Mouse (Mus musculus) liver, embryonic 15.5 days (tissue): Measurements from ENCODE around the gene Bud23. TPM values are rescaled to one million over a fixed set of nuclear protein-coding genes. Genes with fewer than 3 reads are reported as not detected.

Source experiments
- ATAC-seq: fragments of 200-750 bp; cut with Nextera tagmentation; 2 replicates; pipeline ENCODE4 v1.8.0; 2017; ENCODE audit warnings: moderate number of reproducible peaks, mild to moderate bottlenecking, moderate library complexity; ENCODE audit not compliant: insufficient read depth
- H3K27ac ChIP-seq: fragments of 300-500 bp; sonication (generic); replicated peaks from 2 replicates; pipeline ENCODE4 v1.5.1; 2015; ENCODE audit warnings: mild to moderate bottlenecking, inconsistent platforms
- H3K27me3 ChIP-seq: fragments of 300-500 bp; sonication (generic); 2 replicates; pipeline ENCODE4 v1.6.1; 2015; ENCODE audit warnings: mild to moderate bottlenecking, inconsistent platforms
- H3K36me3 ChIP-seq: fragments of 300-500 bp; sonication (generic); replicated peaks from 2 replicates; pipeline ENCODE4 v1.6.1; 2015; ENCODE audit warnings: moderate library complexity, mild to moderate bottlenecking, inconsistent platforms
- H3K4me1 ChIP-seq: fragments of 300-500 bp; sonication (generic); replicated peaks from 2 replicates; pipeline ENCODE4 v1.6.1; 2015; ENCODE audit warnings: inconsistent platforms
- H3K4me2 ChIP-seq: fragments of 300-500 bp; sonication (generic); 2 replicates; pipeline ENCODE4 v1.6.1; 2015; ENCODE audit warnings: moderate library complexity, mild to moderate bottlenecking, inconsistent platforms
- H3K4me3 ChIP-seq: fragments of 300-500 bp; sonication (generic); replicated peaks from 2 replicates; pipeline ENCODE4 v1.5.1; 2015; ENCODE audit warnings: mild to moderate bottlenecking, inconsistent platforms
- H3K9ac ChIP-seq: fragments of 300-500 bp; sonication (generic); 2 replicates; pipeline ENCODE4 v1.6.1; 2015; ENCODE audit warnings: moderate library complexity, mild to moderate bottlenecking, inconsistent platforms
- H3K9me3 ChIP-seq: fragments of 300-500 bp; sonication (generic); replicated peaks from 2 replicates; pipeline ENCODE4 v1.6.1; 2016; ENCODE audit warnings: inconsistent platforms
- WGBS: fragments of 180-500 bp; shearing (Covaris S2); methylation state at CpG from one replicate; pipeline ENCODE4 v1.1.7; 2015; ENCODE audit warnings: mixed read lengths; ENCODE audit not compliant: insufficient replicate concordance; 5-methylcytosine and 5-hydroxymethylcytosine counted together
- polyA plus RNA-seq: library from polyadenylated mRNA; unstranded; fragments of >200 nt; fragmentation: Nextera tagmentation; extraction: Ambion mirVana; gene quantifications from 2 replicates; pipeline ENCODE4 v1.2.1, GENCODE M21; 2015

Gene Bud23
- polyA plus RNA-seq, 1 experiment from 2014 or later = 56.4 TPM

- H3K4me2 ChIP-seq = no peak overlapping the region
- peaks cover 36% of the 10 kb centered on the region for H3K4me1 ChIP-seq
- H3K9me3 ChIP-seq = 0 out of 2 replicates have a peak, but pooled peaks cover 3% of the 10 kb centered on the region
- no peaks in the 10 kb centered on the region for H3K27me3 ChIP-seq
- WGBS = 35% methylated on average over 9 of the region's 9 CpGs
- no peaks in the 10 kb centered on the region for H3K36me3 ChIP-seq
- H3K4me3 ChIP-seq = no peak overlapping the region
- no peak for ATAC-seq
- no peak overlapping the region for H3K9ac ChIP-seq
- H3K27ac ChIP-seq = no peak overlapping the region
Observed at GRCm38 (mm10) chr5:135039541-135039940, 25.2 kb downstream of the Bud23 start.

GRCm38 (mm10) chr5:135037946-135038345, 26.8 kb downstream of the Bud23 start:
- 73% methylated on average over 3 of the region's 3 CpGs for WGBS
- no peak overlapping the region for H3K27ac ChIP-seq
- no peak overlapping the region for H3K4me3 ChIP-seq
- no peak for ATAC-seq
- H3K36me3 ChIP-seq = no peaks in the 10 kb centered on the region
- no peak overlapping the region for H3K9ac ChIP-seq
- H3K27me3 ChIP-seq = no peaks in the 10 kb centered on the region
- H3K9me3 ChIP-seq = 0 out of 2 replicates have a peak, but pooled peaks cover 3% of the 10 kb centered on the region
- H3K4me2 ChIP-seq = no peak overlapping the region
- H3K4me1 ChIP-seq = peaks cover 36% of the 10 kb centered on the region

- ATAC-seq = peak; percentile 71
- H3K4me2 ChIP-seq = peak overlapping the region; percentile 13; the same call in 1 of the 2 replicates
- H3K4me1 ChIP-seq = peaks cover 22% of the 10 kb centered on the region
- no peak overlapping the region for H3K9ac ChIP-seq
- 0 out of 2 replicates have a peak, but pooled peaks cover 3% of the 10 kb centered on the region for H3K9me3 ChIP-seq
- 54% methylated on average over 18 of the region's 18 CpGs for WGBS
- H3K27me3 ChIP-seq = no peaks in the 10 kb centered on the region
- H3K27ac ChIP-seq = no peak overlapping the region; the same call in 1 of the 2 replicates
- no peaks in the 10 kb centered on the region for H3K36me3 ChIP-seq
- H3K4me3 ChIP-seq = no peak overlapping the region
Observed at GRCm38 (mm10) chr5:135035608-135036359, 29.0 kb downstream of the Bud23 start.

- 79% methylated on average over 2 of the region's 2 CpGs for WGBS
Observed at GRCm38 (mm10) chr5:135034593-135034992, 30.2 kb downstream of the Bud23 start.

GRCm38 (mm10) chr5:135032581-135032980, 32.2 kb downstream of the Bud23 start:
- no peak overlapping the region for H3K27ac ChIP-seq
- WGBS = 58% methylated on average over 5 of the region's 5 CpGs
- H3K27me3 ChIP-seq = no peaks in the 10 kb centered on the region
- no peak for ATAC-seq
- peaks cover 19% of the 10 kb centered on the region for H3K4me1 ChIP-seq
- 0 out of 2 replicates have a peak, but pooled peaks cover 3% of the 10 kb centered on the region for H3K9me3 ChIP-seq
- H3K9ac ChIP-seq = no peak overlapping the region
- H3K36me3 ChIP-seq = no peaks in the 10 kb centered on the region
- H3K4me2 ChIP-seq = no peak overlapping the region
- H3K4me3 ChIP-seq = no peak overlapping the region

More at GRCm38 (mm10) chr5:135034593-135034992, 30.2 kb downstream of the Bud23 start:
- peaks cover 11% of the 10 kb centered on the region for H3K4me1 ChIP-seq
- no peak overlapping the region for H3K4me2 ChIP-seq
- H3K27me3 ChIP-seq = no peaks in the 10 kb centered on the region
- H3K9ac ChIP-seq = no peak overlapping the region
- H3K27ac ChIP-seq = no peak overlapping the region
- H3K9me3 ChIP-seq = 0 out of 2 replicates have a peak, but pooled peaks cover 3% of the 10 kb centered on the region
- no peak overlapping the region for H3K4me3 ChIP-seq
- no peak for ATAC-seq
- H3K36me3 ChIP-seq = no peaks in the 10 kb centered on the region

GRCm38 (mm10) chr5:135029007-135029854, 35.5 kb downstream of the Bud23 start:
- WGBS = 31% methylated on average over 18 of the region's 18 CpGs
- Histone ChIP-seq H3K27me3 (peaks cover 20% of the 10 kb centered on the region), H3K36me3 (no peaks in the 10 kb centered on the region), H3K4me2 (peak overlapping the region; percentile 39), H3K9me3 (no peaks in the 10 kb centered on the region), H3K4me3 (no peak overlapping the region), H3K4me1 (peaks cover 29% of the 10 kb centered on the region), H3K9ac (no peak overlapping the region), H3K27ac (peak overlapping the region; percentile 51)
- peak; percentile 35; the same call in 1 of the 2 replicates for ATAC-seq

- Histone ChIP-seq H3K27me3 (peaks cover 43% of the 10 kb centered on the region), H3K27ac (no peak overlapping the region), H3K4me3 (no peak overlapping the region), H3K9ac (no peak overlapping the region), H3K36me3 (no peaks in the 10 kb centered on the region), H3K4me1 (peaks cover 45% of the 10 kb centered on the region), H3K9me3 (no peaks in the 10 kb centered on the region), H3K4me2 (no peak overlapping the region)
- WGBS = 22% methylated on average over 7 of the region's 7 CpGs
- no peak for ATAC-seq
Observed at GRCm38 (mm10) chr5:135025899-135026298, 38.9 kb downstream of the Bud23 start.

- WGBS = 8% methylated on average over 11 of the region's 11 CpGs
- Histone ChIP-seq H3K9me3 (no peaks in the 10 kb centered on the region), H3K4me2 (no peak overlapping the region), H3K27me3 (peaks cover 45% of the 10 kb centered on the region), H3K4me1 (peaks cover 45% of the 10 kb centered on the region), H3K9ac (no peak overlapping the region), H3K36me3 (no peaks in the 10 kb centered on the region), H3K4me3 (no peak overlapping the region), H3K27ac (no peak overlapping the region)
- no peak for ATAC-seq
Observed at GRCm38 (mm10) chr5:135024665-135025224, 40.0 kb downstream of the Bud23 start.

GRCm38 (mm10) chr5:135023344-135024173, 41.2 kb downstream of the Bud23 start, which contains the start of gene Stx1a:
Stx1a (plus strand) TSS chr5:135023482.
- Histone ChIP-seq H3K36me3 (no peaks in the 10 kb centered on the region), H3K27me3 (peaks cover 48% of the 10 kb centered on the region), H3K9me3 (no peaks in the 10 kb centered on the region), H3K4me2 (peak within 1 kb of the TSS; percentile 77), H3K27ac (no peak within 1 kb of the TSS), H3K9ac (peak within 1 kb of the TSS; percentile 43; the same call in 1 of the 2 replicates), H3K4me3 (peak within 1 kb of the TSS; percentile 58), H3K4me1 (peaks cover 34% of the 10 kb centered on the region)
- ATAC-seq = peak; percentile 75
- under 1% methylated on average over 61 of the region's 61 CpGs for WGBS

GRCm38 (mm10) chr5:135021814-135022213, 42.9 kb downstream of the Bud23 start:
- no peak for ATAC-seq
- no peak overlapping the region for H3K27ac ChIP-seq
- no peaks in the 10 kb centered on the region for H3K9me3 ChIP-seq
- peaks cover 48% of the 10 kb centered on the region for H3K27me3 ChIP-seq
- H3K4me2 ChIP-seq = no peak overlapping the region
- 68% methylated on average over 6 of the region's 6 CpGs for WGBS
- peaks cover 32% of the 10 kb centered on the region for H3K4me1 ChIP-seq
- H3K4me3 ChIP-seq = no peak overlapping the region
- H3K9ac ChIP-seq = no peak overlapping the region
- no peaks in the 10 kb centered on the region for H3K36me3 ChIP-seq
